Mouse (Mus musculus) hindbrain, embryonic 16.5 days (tissue): Measurements from ENCODE around the gene Mapk10. TPM values are rescaled to one million over a fixed set of nuclear protein-coding genes. Genes with fewer than 3 reads are reported as not detected.

Experiments used
- ATAC-seq: fragments of 200-750 bp; cut with Nextera tagmentation; 2 replicates; pipeline ENCODE4 v1.8.0; 2017; ENCODE audit warnings: moderate TSS enrichment, moderate library complexity
- H3K27ac ChIP-seq: fragments of 300-500 bp; sonication (generic); 2 replicates; pipeline ENCODE4 v1.5.1; 2014; ENCODE audit warnings: low read depth, mild to moderate bottlenecking, control low read depth, low read length, moderate library complexity
- H3K27me3 ChIP-seq: fragments of 300-500 bp; sonication (generic); replicated peaks from 2 replicates; pipeline ENCODE4 v1.6.1; 2014; ENCODE audit warnings: low read length; ENCODE audit not compliant: control insufficient read depth, insufficient read depth
- H3K36me3 ChIP-seq: fragments of 300-500 bp; sonication (generic); 2 replicates; pipeline ENCODE4 v1.6.1; 2014; ENCODE audit warnings: mild to moderate bottlenecking, low read length, moderate library complexity, mixed read lengths; ENCODE audit not compliant: control insufficient read depth, insufficient read depth
- H3K4me1 ChIP-seq: fragments of 300-500 bp; sonication (generic); 2 replicates; pipeline ENCODE4 v1.6.1; 2014; ENCODE audit warnings: low read depth, low read length; ENCODE audit not compliant: control insufficient read depth, insufficient read depth
- H3K4me2 ChIP-seq: fragments of 300-500 bp; sonication (generic); 2 replicates; pipeline ENCODE4 v1.6.1; 2014; ENCODE audit warnings: mild to moderate bottlenecking, low read length, control low read depth, moderate library complexity
- H3K4me3 ChIP-seq: fragments of 300-500 bp; sonication (generic); 2 replicates; pipeline ENCODE4 v1.5.1; 2014; ENCODE audit warnings: mild to moderate bottlenecking, low read length, control low read depth, moderate library complexity
- H3K9ac ChIP-seq: fragments of 300-500 bp; sonication (generic); 2 replicates; pipeline ENCODE4 v1.6.1; 2014; ENCODE audit warnings: low read depth, mild to moderate bottlenecking, control low read depth, low read length, moderate library complexity
- H3K9me3 ChIP-seq: fragments of 300-500 bp; sonication (generic); 2 replicates; pipeline ENCODE4 v1.6.1; 2014; ENCODE audit warnings: mild to moderate bottlenecking, low read length, moderate library complexity; ENCODE audit not compliant: control insufficient read depth
- WGBS: fragments of 180-500 bp; shearing (Covaris S2); extraction: QIAGEN DNeasy Blood & Tissue Kit; methylation state at CpG from one replicate; pipeline ENCODE4 v1.1.7; 2014; 5-methylcytosine and 5-hydroxymethylcytosine counted together
- polyA plus RNA-seq: library from polyadenylated mRNA; unstranded; fragments of >200 nt; fragmentation: Nextera tagmentation; extraction: Ambion mirVana; gene quantifications from 2 replicates; pipeline ENCODE4 v1.2.1, GENCODE M21; 2015

Mapk10 gene
- polyA plus RNA-seq, 1 experiment from 2014 or later = 92.4 TPM

- H3K9me3 ChIP-seq = no peaks in the 10 kb centered on the region
- H3K27ac ChIP-seq = no peak overlapping the region
- no peak overlapping the region for H3K4me3 ChIP-seq
- no peak overlapping the region for H3K9ac ChIP-seq
- H3K36me3 ChIP-seq = 0 out of 2 replicates have a peak, but pooled peaks cover 2% of the 10 kb centered on the region
- no peak overlapping the region for H3K4me2 ChIP-seq
- no peaks in the 10 kb centered on the region for H3K27me3 ChIP-seq
- 77% methylated on average over 10 of the region's 10 CpGs for WGBS
- no peak for ATAC-seq
- H3K4me1 ChIP-seq = no peaks in the 10 kb centered on the region; the same call in 1 of the 2 replicates
Observed at GRCm38 (mm10) chr5:103105441-103106414, 105.4 kb downstream of the Mapk10 start.

GRCm38 (mm10) chr5:103104082-103104481, 107.1 kb downstream of the Mapk10 start:
- no peak overlapping the region for H3K4me3 ChIP-seq
- no peaks in the 10 kb centered on the region for H3K9me3 ChIP-seq
- no peak overlapping the region for H3K4me2 ChIP-seq
- H3K4me1 ChIP-seq = no peaks in the 10 kb centered on the region; the same call in 1 of the 2 replicates
- 0 out of 2 replicates have a peak, but pooled peaks cover 2% of the 10 kb centered on the region for H3K36me3 ChIP-seq
- ATAC-seq = no peak
- no peak overlapping the region for H3K9ac ChIP-seq
- H3K27ac ChIP-seq = no peak overlapping the region
- no peaks in the 10 kb centered on the region for H3K27me3 ChIP-seq
- 72% methylated on average over 5 of the region's 5 CpGs for WGBS

GRCm38 (mm10) chr5:103102876-103103393, 108.2 kb downstream of the Mapk10 start:
- Histone ChIP-seq H3K36me3 (0 out of 2 replicates have a peak, but pooled peaks cover 2% of the 10 kb centered on the region), H3K9ac (no peak overlapping the region), H3K4me2 (no peak overlapping the region), H3K27ac (no peak overlapping the region), H3K4me1 (no peaks in the 10 kb centered on the region; the same call in 1 of the 2 replicates), H3K4me3 (no peak overlapping the region), H3K27me3 (no peaks in the 10 kb centered on the region), H3K9me3 (no peaks in the 10 kb centered on the region)
- no peak for ATAC-seq
- 65% methylated on average over 5 of the region's 5 CpGs for WGBS

DNA sequence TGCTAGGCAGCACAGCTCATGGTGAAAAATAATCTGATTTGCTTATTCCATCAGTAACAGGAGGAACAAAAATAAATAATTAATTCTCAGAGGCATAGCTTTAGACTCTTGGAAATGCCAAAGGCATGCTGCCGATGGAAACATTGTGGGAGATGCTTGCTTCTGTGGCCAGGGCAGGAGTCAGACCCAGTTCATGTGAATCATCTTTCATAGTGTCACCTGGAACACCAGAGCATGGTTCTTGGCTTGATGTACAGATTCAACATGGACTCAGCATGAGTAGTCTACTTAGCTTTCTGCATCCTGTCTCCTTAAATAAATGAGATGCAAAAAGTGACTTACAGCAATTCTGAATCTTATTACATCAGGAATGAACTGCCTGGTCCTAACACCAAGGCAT, 109.0 kb downstream of the Mapk10 start:
- Histone ChIP-seq H3K27me3 (no peaks in the 10 kb centered on the region), H3K4me1 (no peaks in the 10 kb centered on the region; the same call in 1 of the 2 replicates), H3K9ac (no peak overlapping the region), H3K9me3 (no peaks in the 10 kb centered on the region), H3K27ac (no peak overlapping the region), H3K4me2 (no peak overlapping the region), H3K4me3 (no peak overlapping the region), H3K36me3 (no peaks in the 10 kb centered on the region)
- no peak for ATAC-seq
- 64% methylated on average over 1 of the region's 1 CpGs for WGBS

- Histone ChIP-seq H3K4me2 (no peak overlapping the region), H3K9me3 (no peaks in the 10 kb centered on the region), H3K4me3 (no peak overlapping the region), H3K36me3 (no peaks in the 10 kb centered on the region), H3K4me1 (no peaks in the 10 kb centered on the region), H3K9ac (no peak overlapping the region), H3K27ac (no peak overlapping the region), H3K27me3 (no peaks in the 10 kb centered on the region)
- 95% methylated on average over 2 of the region's 2 CpGs for WGBS
- no peak for ATAC-seq
Observed at GRCm38 (mm10) chr5:103094166-103094565, 117.0 kb downstream of the Mapk10 start.

- no peaks in the 10 kb centered on the region for H3K27me3 ChIP-seq
- 65% methylated on average over 2 of the region's 2 CpGs for WGBS
- no peaks in the 10 kb centered on the region for H3K9me3 ChIP-seq
- no peak for ATAC-seq
- no peak overlapping the region for H3K4me3 ChIP-seq
- H3K9ac ChIP-seq = no peak overlapping the region
- H3K36me3 ChIP-seq = no peaks in the 10 kb centered on the region
- H3K27ac ChIP-seq = no peak overlapping the region
- no peaks in the 10 kb centered on the region for H3K4me1 ChIP-seq
- no peak overlapping the region for H3K4me2 ChIP-seq
Observed at GRCm38 (mm10) chr5:103085844-103086243, 125.3 kb downstream of the Mapk10 start.

GRCm38 (mm10) chr5:103075451-103075850, 135.7 kb downstream of the Mapk10 start:
- H3K9me3 ChIP-seq = no peaks in the 10 kb centered on the region
- H3K9ac ChIP-seq = no peak overlapping the region
- no peak overlapping the region for H3K4me2 ChIP-seq
- no peak for ATAC-seq
- H3K27ac ChIP-seq = no peak overlapping the region
- WGBS = 44% methylated on average over 8 of the region's 8 CpGs
- H3K36me3 ChIP-seq = no peaks in the 10 kb centered on the region
- H3K27me3 ChIP-seq = no peaks in the 10 kb centered on the region
- H3K4me1 ChIP-seq = no peaks in the 10 kb centered on the region
- H3K4me3 ChIP-seq = no peak overlapping the region

DNA sequence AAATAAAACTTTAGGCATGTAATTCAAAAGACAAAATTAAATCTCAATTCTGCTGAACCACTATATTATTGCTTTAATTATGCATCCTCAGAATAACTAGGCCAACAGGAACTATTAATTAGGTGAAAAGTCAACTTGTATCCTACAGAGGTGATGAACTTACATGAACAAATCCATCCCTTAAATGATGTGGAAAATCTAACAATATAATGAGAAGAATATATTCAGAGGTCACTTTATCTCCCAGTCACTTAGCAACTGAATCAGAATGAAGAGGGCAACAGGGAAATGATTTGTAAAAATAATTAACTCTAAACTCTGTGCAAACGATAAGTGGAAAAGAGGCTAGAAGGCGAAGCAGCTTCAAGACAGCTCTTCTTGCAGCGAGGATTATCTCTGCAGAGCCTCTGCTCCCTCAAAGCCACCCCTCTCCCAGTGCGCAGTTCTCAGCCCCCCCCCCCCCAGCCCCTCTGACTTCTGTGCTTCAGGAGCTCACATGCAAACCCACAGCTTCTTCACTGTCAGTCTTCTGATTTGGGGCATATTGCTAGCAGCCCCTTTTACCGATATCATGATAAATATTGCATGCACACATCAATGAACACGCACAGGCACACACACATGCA, 138.8 kb downstream of the Mapk10 start:
- Histone ChIP-seq H3K27ac (0 out of 2 replicates have a peak overlapping the region, but pooled peaks have one; percentile 44), H3K36me3 (no peaks in the 10 kb centered on the region), H3K27me3 (no peaks in the 10 kb centered on the region), H3K9me3 (no peaks in the 10 kb centered on the region), H3K9ac (no peak overlapping the region), H3K4me1 (no peaks in the 10 kb centered on the region), H3K4me3 (no peak overlapping the region), H3K4me2 (peak overlapping the region; percentile 25; the same call in 1 of the 2 replicates)
- ATAC-seq = peak; percentile 48
- WGBS = 43% methylated on average over 6 of the region's 6 CpGs
